Mouse (Mus musculus) intestine, postnatal 0 days (tissue): ENCODE measurements around the gene C9orf72. TPM values are rescaled to one million over a fixed set of nuclear protein-coding genes. Genes with fewer than 3 reads are reported as not detected.

Source experiments
- ATAC-seq: fragments of 200-750 bp; cut with Nextera tagmentation; 2 replicates; pipeline ENCODE4 v1.8.0; 2017; ENCODE audit warnings: mild to moderate bottlenecking, moderate TSS enrichment, moderate library complexity
- H3K27ac ChIP-seq: fragments of 300-500 bp; sonication (generic); 2 replicates; pipeline ENCODE4 v1.5.1; 2014; ENCODE audit warnings: mild to moderate bottlenecking, low read depth, low read length, moderate library complexity
- H3K27me3 ChIP-seq: fragments of 300-500 bp; sonication (generic); replicated peaks from 2 replicates; pipeline ENCODE4 v1.6.1; 2014; ENCODE audit warnings: low read length, mixed read lengths; ENCODE audit not compliant: control insufficient read depth, insufficient read depth
- H3K36me3 ChIP-seq: fragments of 300-500 bp; sonication (generic); 2 replicates; pipeline ENCODE4 v1.6.1; 2014; ENCODE audit warnings: mild to moderate bottlenecking, moderate library complexity; ENCODE audit not compliant: control insufficient read depth, insufficient read depth
- H3K4me1 ChIP-seq: fragments of 300-500 bp; sonication (generic); replicated peaks from 2 replicates; pipeline ENCODE4 v1.6.1; 2014; ENCODE audit warnings: antibody characterized with exemption, low read length, mixed read lengths; ENCODE audit not compliant: control insufficient read depth, insufficient read depth
- H3K4me2 ChIP-seq: fragments of 300-500 bp; sonication (generic); replicated peaks from 2 replicates; pipeline ENCODE4 v1.6.1; 2014; ENCODE audit warnings: low read depth, mild to moderate bottlenecking, moderate library complexity
- H3K4me3 ChIP-seq: fragments of 300-500 bp; sonication (generic); 2 replicates; pipeline ENCODE4 v1.5.1; 2014; ENCODE audit warnings: low read depth, low read length
- H3K9ac ChIP-seq: fragments of 300-500 bp; sonication (generic); 2 replicates; pipeline ENCODE4 v1.6.1; 2014; ENCODE audit warnings: mild to moderate bottlenecking, low read depth, low read length
- H3K9me3 ChIP-seq: fragments of 300-500 bp; sonication (generic); 2 replicates; pipeline ENCODE4 v1.6.1; 2016; ENCODE audit warnings: mixed run types; ENCODE audit not compliant: control insufficient read depth
- CTCF ChIP-seq: sonication (generic); IDR thresholded peaks from 2 replicates; pipeline ENCODE4 v1.5.1; 2016; ENCODE audit warnings: low read depth, mild to moderate bottlenecking, control low read depth, antibody characterized with exemption, moderate library complexity
- WGBS: fragments of 180-500 bp; shearing (Covaris S2); extraction: QIAGEN DNeasy Blood & Tissue Kit; methylation state at CpG from one replicate; pipeline ENCODE4 v1.1.7; 2014; 5-methylcytosine and 5-hydroxymethylcytosine counted together
- polyA plus RNA-seq: library from polyadenylated mRNA; unstranded; fragments of >200 nt; fragmentation: Nextera tagmentation; extraction: Ambion mirVana; gene quantifications from 2 replicates; pipeline ENCODE4 v1.2.1, GENCODE M21; 2015

Gene C9orf72
- polyA plus RNA-seq, 1 experiment from 2014 or later, result 10.1 TPM

DNA sequence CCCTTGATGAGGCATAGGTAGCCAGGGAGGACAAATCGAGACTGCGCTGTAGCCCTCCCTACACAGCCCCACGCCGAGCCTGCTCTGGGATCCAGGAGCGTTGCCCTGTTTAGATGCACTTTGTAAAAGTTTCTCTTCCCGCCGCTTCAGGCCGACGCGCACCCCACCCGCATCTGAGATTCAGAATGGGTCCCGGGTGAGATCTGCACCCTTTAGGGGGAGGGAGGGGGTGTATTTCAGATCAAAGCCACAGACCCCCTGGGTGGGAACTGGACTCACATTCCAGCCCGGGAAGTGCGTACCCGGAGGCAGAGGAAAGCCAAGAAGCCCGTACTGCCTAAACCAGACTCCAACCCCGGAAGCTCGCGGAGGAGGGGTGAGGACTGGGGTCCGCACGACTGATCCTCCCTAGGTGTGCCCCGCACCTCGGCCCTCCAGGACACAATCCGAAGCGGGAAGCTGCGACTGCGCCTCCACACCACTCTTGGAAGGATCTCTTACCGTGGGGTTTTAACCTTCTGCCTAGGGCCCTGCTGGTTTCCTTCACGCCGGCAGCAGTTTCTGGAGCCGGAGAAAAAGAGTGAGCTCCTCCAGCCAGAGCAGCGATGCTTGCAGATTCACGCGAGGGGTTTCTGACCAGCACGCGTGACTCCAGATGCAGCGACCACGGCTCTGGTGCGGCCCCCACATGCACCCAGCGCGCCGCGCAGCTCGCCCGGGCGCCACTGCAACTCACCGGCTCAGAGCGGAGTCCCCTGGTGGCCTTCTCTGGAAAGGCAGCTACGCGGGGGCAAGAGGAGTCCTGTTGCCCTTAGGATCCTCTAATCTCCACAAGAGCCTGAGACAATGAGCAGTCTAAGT lies 69.0 kb downstream of the C9orf72 start, which contains the start of gene Mob3b:
Mob3b (minus strand) TSS at position 734 of the 861 bp plus-strand sequence.
- peak within 1 kb of the TSS; percentile 87 for H3K4me2 ChIP-seq
- H3K9me3 ChIP-seq, result no peaks in the 10 kb centered on the region
- H3K4me3 ChIP-seq, result peak within 1 kb of the TSS; percentile 78
- peak; percentile 96 for TF ChIP-seq CTCF
- WGBS, result under 1% methylated on average over 50 of the region's 50 CpGs
- 0 out of 2 replicates have a peak, but pooled peaks cover 7% of the 10 kb centered on the region for H3K4me1 ChIP-seq
- no peaks in the 10 kb centered on the region for H3K36me3 ChIP-seq
- peak; percentile 62 for ATAC-seq
- peak within 1 kb of the TSS; percentile 93 for H3K27ac ChIP-seq
- no peaks in the 10 kb centered on the region for H3K27me3 ChIP-seq
- H3K9ac ChIP-seq, result peak within 1 kb of the TSS; percentile 78

DNA sequence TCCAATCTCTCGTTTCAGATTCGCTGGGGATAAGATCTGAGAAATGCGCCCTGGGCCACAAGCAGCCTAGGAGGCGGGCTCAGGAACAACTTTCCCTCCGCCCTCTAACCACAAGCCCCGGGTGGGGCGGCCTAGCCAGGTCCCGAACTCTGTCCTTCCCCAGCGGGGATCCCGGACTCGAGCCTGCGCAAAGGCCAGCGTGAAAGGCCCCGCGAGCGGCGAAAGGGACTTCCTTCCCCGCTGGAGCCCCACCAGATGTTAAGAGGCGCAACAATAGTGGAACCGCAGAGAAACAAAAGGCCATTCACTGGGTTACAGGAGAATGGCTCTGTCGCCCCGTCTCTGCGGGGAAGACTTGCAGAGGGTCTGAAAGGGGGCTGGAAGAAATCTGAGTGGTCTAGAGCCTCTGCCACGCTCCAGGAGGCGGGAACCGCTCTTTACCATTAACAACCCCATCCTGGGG lies 69.8 kb downstream of the C9orf72 start:
- H3K27ac ChIP-seq, result peak overlapping the region; percentile 93
- peak overlapping the region; percentile 78 for H3K9ac ChIP-seq
- no peak for TF ChIP-seq CTCF

DNA sequence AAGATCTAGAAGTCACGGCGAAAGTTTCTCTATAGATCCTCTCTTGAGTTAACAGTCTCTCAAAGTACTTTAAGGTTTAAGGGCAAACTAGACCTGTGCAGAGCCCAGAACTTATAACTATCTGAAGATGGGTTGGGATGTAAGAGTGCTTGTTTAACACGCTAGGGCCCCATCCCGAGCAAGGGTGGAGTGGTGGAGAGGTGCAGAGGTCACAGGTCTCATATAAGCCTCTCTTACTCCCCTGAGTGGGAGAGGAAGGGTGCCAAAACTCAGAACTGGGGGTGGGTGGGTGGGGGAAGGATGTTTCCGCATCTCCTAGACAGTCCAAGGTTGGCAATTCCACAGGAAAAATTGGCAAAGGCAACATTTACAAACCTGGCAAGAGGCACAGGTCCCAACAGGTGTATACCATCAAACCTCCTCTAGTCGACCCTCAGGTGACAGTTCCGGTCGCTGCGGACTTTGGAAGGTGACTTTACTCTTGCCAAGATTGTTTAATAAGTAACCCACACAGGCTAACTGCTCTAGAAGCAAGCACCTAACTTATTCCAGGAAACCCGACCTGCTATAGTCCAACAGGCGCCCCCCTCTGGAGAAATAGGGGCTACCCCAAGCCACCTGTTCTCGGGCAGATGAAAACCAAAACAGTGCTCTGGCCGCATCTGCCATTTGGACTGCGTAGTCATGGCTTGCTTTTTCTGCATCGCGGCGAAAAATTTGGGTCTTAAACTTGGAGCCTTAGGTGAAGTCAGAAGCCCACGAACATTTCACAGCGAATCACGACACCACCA lies 70.6 kb downstream of the C9orf72 start:
- TF ChIP-seq CTCF, result peak; percentile 75
- H3K9ac ChIP-seq, result peak overlapping the region; percentile 78
- H3K4me2 ChIP-seq, result peak overlapping the region; percentile 87
- no peaks in the 10 kb centered on the region for H3K27me3 ChIP-seq
- peak overlapping the region; percentile 78 for H3K4me3 ChIP-seq
- 17% methylated on average over 20 of the region's 20 CpGs for WGBS
- 0 out of 2 replicates have a peak, but pooled peaks cover 7% of the 10 kb centered on the region for H3K4me1 ChIP-seq
- peak overlapping the region; percentile 93 for H3K27ac ChIP-seq
- no peaks in the 10 kb centered on the region for H3K9me3 ChIP-seq
- ATAC-seq, result peak; percentile 92
- no peaks in the 10 kb centered on the region for H3K36me3 ChIP-seq

More for the DNA sequence above, 69.8 kb downstream of the C9orf72 start:
- Histone ChIP-seq H3K4me3 (peak overlapping the region; percentile 78), H3K9me3 (no peaks in the 10 kb centered on the region), H3K4me1 (0 out of 2 replicates have a peak, but pooled peaks cover 7% of the 10 kb centered on the region), H3K4me2 (peak overlapping the region; percentile 87), H3K36me3 (no peaks in the 10 kb centered on the region), H3K27me3 (no peaks in the 10 kb centered on the region)
- WGBS, result 1% methylated on average over 26 of the region's 26 CpGs
- ATAC-seq, result peak; percentile 70

- no peak for ATAC-seq
- no peak overlapping the region for H3K4me3 ChIP-seq
- no peaks in the 10 kb centered on the region for H3K27me3 ChIP-seq
- no peak for TF ChIP-seq CTCF
- H3K9ac ChIP-seq, result no peak overlapping the region
- 0 out of 2 replicates have a peak, but pooled peaks cover 7% of the 10 kb centered on the region for H3K4me1 ChIP-seq
- peak overlapping the region; percentile 87; the same call in 1 of the 2 replicates for H3K4me2 ChIP-seq
- 27% methylated on average over 3 of the region's 3 CpGs for WGBS
- H3K9me3 ChIP-seq, result no peaks in the 10 kb centered on the region
- H3K36me3 ChIP-seq, result no peaks in the 10 kb centered on the region
- H3K27ac ChIP-seq, result no peak overlapping the region
Measured at GRCm38 (mm10) chr4:35154051-35154450, 71.9 kb downstream of the C9orf72 start.

- no peak within 1 kb of the TSS for H3K27ac ChIP-seq
- no peaks in the 10 kb centered on the region for H3K36me3 ChIP-seq
- 0 out of 2 replicates have a peak, but pooled peaks cover 7% of the 10 kb centered on the region for H3K4me1 ChIP-seq
Measured at GRCm38 (mm10) chr4:35151756-35152155, 74.2 kb downstream of the C9orf72 start, which contains the start of gene Ifnk. Ifnk (plus strand) TSS chr4:35152056.

GRCm38 (mm10) chr4:35150706-35151105 lies 75.3 kb downstream of the C9orf72 start:
- no peaks in the 10 kb centered on the region for H3K9me3 ChIP-seq
- H3K4me1 ChIP-seq, result 0 out of 2 replicates have a peak, but pooled peaks cover 7% of the 10 kb centered on the region
- no peak for ATAC-seq
- no peak overlapping the region for H3K4me3 ChIP-seq
- WGBS, result 74% methylated on average over 3 of the region's 3 CpGs
- TF ChIP-seq CTCF, result no peak
- H3K27ac ChIP-seq, result no peak overlapping the region
- H3K27me3 ChIP-seq, result no peaks in the 10 kb centered on the region
- no peaks in the 10 kb centered on the region for H3K36me3 ChIP-seq
- H3K4me2 ChIP-seq, result no peak overlapping the region
- H3K9ac ChIP-seq, result no peak overlapping the region

More at GRCm38 (mm10) chr4:35151756-35152155, 74.2 kb downstream of the C9orf72 start, which contains the start of gene Ifnk:
- ATAC-seq, result no peak
- H3K4me2 ChIP-seq, result no peak within 1 kb of the TSS
- H3K4me3 ChIP-seq, result no peak within 1 kb of the TSS
- H3K9ac ChIP-seq, result no peak within 1 kb of the TSS
- H3K9me3 ChIP-seq, result no peaks in the 10 kb centered on the region
- WGBS, result 77% methylated on average over 4 of the region's 4 CpGs
- TF ChIP-seq CTCF, result no peak
- no peaks in the 10 kb centered on the region for H3K27me3 ChIP-seq
